ENCODE assay signal across 8 mouse cellular contexts in the genomic region with DNA sequence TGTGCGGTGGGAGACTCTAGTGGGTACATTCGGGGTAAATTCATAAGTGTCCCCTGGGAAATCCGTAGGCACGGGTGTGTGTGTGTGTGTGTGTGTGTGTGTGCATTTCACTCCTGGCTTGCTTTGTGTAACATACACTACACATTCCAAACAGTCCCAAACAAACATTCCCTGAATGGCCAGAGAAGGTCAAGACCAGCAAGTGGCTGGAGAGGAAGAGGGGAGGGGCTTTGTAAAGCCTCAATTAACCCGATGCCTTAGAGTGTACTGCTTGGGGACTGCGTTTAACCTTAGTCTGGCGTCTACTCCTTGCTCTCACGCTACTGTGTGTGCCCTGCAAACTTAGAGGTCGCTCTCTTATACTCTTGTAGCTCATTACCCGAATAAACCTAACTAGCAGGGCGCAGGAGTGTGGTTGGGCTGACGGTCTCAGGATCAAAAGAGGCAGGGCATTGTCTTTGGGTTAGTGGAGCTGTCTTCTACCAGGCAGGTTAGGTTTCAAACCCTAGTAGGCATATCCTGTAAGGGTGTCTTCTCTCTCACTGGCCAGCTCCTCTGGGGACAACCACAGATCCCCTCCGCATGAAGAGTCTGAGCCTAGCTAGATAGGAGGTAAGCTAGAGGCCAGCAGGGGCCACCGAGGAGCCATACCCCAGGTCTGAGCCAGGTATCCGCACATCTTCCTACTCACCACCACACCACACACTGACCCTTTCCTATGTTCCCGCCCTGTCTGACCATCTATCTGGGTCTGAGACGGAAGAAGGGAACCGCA. TPM values are rescaled to one million over a fixed set of nuclear protein-coding genes. Genes with fewer than 3 reads are reported as not detected.
A peak's percentile ranks its signal among the peaks of the same experiment; 100 is the strongest.
DNase-seq lines count a peak whose midpoint lies in the region; ATAC-seq and TF ChIP-seq lines count a peak whose summit lies in the region.

No protein-coding gene starts in this region.

- no peak for ATAC-seq in forebrain, postnatal 0 days
- ATAC-seq in liver, postnatal 0 days, result no peak

- TF ChIP-seq EP300 in liver, postnatal 0 days (IDR thresholded peaks at IDR 0.05; ENCODE audit: low read depth), result no peak

- H3K4me3 ChIP-seq in spleen, adult 2 months (ENCODE audit: extremely low read depth, insufficient read depth, insufficient read length), result peak overlapping the region; percentile 76
- peak overlapping the region; percentile 86 for H3K4me3 ChIP-seq in forebrain, postnatal 0 days (ENCODE audit: low read depth, low read length)
- H3K4me3 ChIP-seq in liver, postnatal 0 days (ENCODE audit: low read depth, low read length), result peak overlapping the region; percentile 51

- peak overlapping the region; percentile 55 for H3K27ac ChIP-seq in spleen, adult 2 months (ENCODE audit: insufficient read depth, low read length)
- peak overlapping the region; percentile 88 for H3K27ac ChIP-seq in forebrain, postnatal 0 days (ENCODE audit: low read depth, low read length)
- H3K27ac ChIP-seq in liver, postnatal 0 days (ENCODE audit: low read depth), result no peak overlapping the region

- H3K4me2 ChIP-seq in forebrain, postnatal 0 days (ENCODE audit: low read depth), result peak overlapping the region; percentile 79
- H3K4me2 ChIP-seq in liver, postnatal 0 days (ENCODE audit: low read depth, low read length), result peak overlapping the region; percentile 82

- H3K4me1 ChIP-seq in spleen, adult 2 months (ENCODE audit: control insufficient read depth, insufficient read depth, insufficient read length), result peaks cover 10% of the 10 kb centered on the region; the same call in 1 of the 2 replicates
- peaks cover 19% of the 10 kb centered on the region for H3K4me1 ChIP-seq in forebrain, postnatal 0 days (ENCODE audit: insufficient read depth)
- peaks cover 16% of the 10 kb centered on the region for H3K4me1 ChIP-seq in liver, postnatal 0 days (ENCODE audit: insufficient read depth)

- no peak for DNase-seq in spleen, adult 2 months (ENCODE audit: low read depth in 1 of 2, low spot score in 2 of 2)
- DNase-seq in spleen, postnatal 10 days (ENCODE audit: low spot score in 2 of 2), result no peak
- DNase-seq in forebrain, postnatal 0 days, result no peak
- no peak for DNase-seq in liver, postnatal 0 days
- peak; percentile 38 for DNase-seq in splenic B cell, adult 2 months (ENCODE audit: low read depth, low spot score)
- no peak for DNase-seq in left cerebral cortex, adult 18-20 months (ENCODE audit: low spot score in 2 of 2)
- DNase-seq in spleen, adult 18-20 months, result no peak
- no peak for DNase-seq in MN1 (ENCODE audit: low spot score)

- WGBS in spleen, adult 2 months, result 13% methylated on average over 18 of the region's 18 CpGs
- 19% methylated on average over 18 of the region's 18 CpGs for WGBS in forebrain, postnatal 0 days
- 16% methylated on average over 18 of the region's 18 CpGs for WGBS in liver, postnatal 0 days (ENCODE audit: insufficient replicate concordance)

- no peaks in the 10 kb centered on the region for H3K36me3 ChIP-seq in spleen, adult 2 months (ENCODE audit: control insufficient read depth, insufficient read depth, low read length)
- H3K36me3 ChIP-seq in forebrain, postnatal 0 days (ENCODE audit: insufficient read depth), result no peaks in the 10 kb centered on the region
- H3K36me3 ChIP-seq in liver, postnatal 0 days (replicated peaks; ENCODE audit: insufficient read depth, low read length), result no peaks in the 10 kb centered on the region
- H3K36me3 ChIP-seq in splenic B cell, adult 2 months (ENCODE audit: control insufficient read depth, insufficient read depth, low read length, poor library complexity, severe bottlenecking), result no peaks in the 10 kb centered on the region

- H3K9ac ChIP-seq in forebrain, postnatal 0 days, result peak overlapping the region; percentile 76
- 0 out of 2 replicates have a peak overlapping the region, but pooled peaks have one; percentile 48 for H3K9ac ChIP-seq in liver, postnatal 0 days (replicated peaks)

- TF ChIP-seq POLR2A in spleen, adult 2 months (IDR thresholded peaks at IDR 0.05; ENCODE audit: low read depth, low read length), result no peak

- peaks cover 8% of the 10 kb centered on the region; the same call in 1 of the 2 replicates for H3K27me3 ChIP-seq in spleen, adult 2 months (ENCODE audit: control insufficient read depth, insufficient read depth, low read length)
- H3K27me3 ChIP-seq in forebrain, postnatal 0 days (ENCODE audit: insufficient read depth, low read length), result no peaks in the 10 kb centered on the region
- peaks cover 43% of the 10 kb centered on the region for H3K27me3 ChIP-seq in liver, postnatal 0 days (ENCODE audit: insufficient read depth, low read length)
- no peaks in the 10 kb centered on the region for H3K27me3 ChIP-seq in splenic B cell, adult 2 months (ENCODE audit: control insufficient read depth, insufficient read depth, low read length, poor library complexity, severe bottlenecking)

- no peak for TF ChIP-seq CTCF in spleen, adult 2 months (IDR thresholded peaks at IDR 0.05; ENCODE audit: extremely low read depth, insufficient read depth, insufficient read length, insufficient replicate concordance)
- TF ChIP-seq CTCF in forebrain, postnatal 0 days (IDR thresholded peaks at IDR 0.05; ENCODE audit: low read depth), result no peak
- no peak for TF ChIP-seq CTCF in liver, postnatal 0 days (IDR thresholded peaks at IDR 0.05; ENCODE audit: low read depth)

- no peaks in the 10 kb centered on the region for H3K9me3 ChIP-seq in forebrain, postnatal 0 days (ENCODE audit: low read length)
- no peaks in the 10 kb centered on the region for H3K9me3 ChIP-seq in liver, postnatal 0 days (ENCODE audit: low read length)

RNA-seq across cellular contexts. Expression of a gene that starts 0.7 kb away (rescaled TPM):
- 1.4 and 8.3 TPM in 2 replicates for polyA plus RNA-seq in spleen, adult 2 months (2012; rRNA removed)
- total RNA-seq in forebrain, postnatal 0 days (2014; rRNA removed), result 120 and 145 TPM in 2 replicates
- 81.0 and 133 TPM in 2 replicates for polyA plus RNA-seq in forebrain, postnatal 0 days (2015; fragmentation: Nextera tagmentation; extraction: Ambion mirVana)
- polyA plus RNA-seq in liver, postnatal 0 days (2015; fragmentation: Nextera tagmentation; extraction: Ambion mirVana), result 0.25 and 0.26 TPM in 2 replicates
- total RNA-seq in left cerebral cortex, adult 18-20 months (2021), result 100 to 1,000 TPM; 566 to 572 TPM
